Mouse (Mus musculus): ENCODE measurements around the gene Rin1. TPM values are rescaled to one million over a fixed set of nuclear protein-coding genes. Genes with fewer than 3 reads are reported as not detected.
A peak's percentile ranks its signal among the peaks of the same experiment; 100 is the strongest.
"Not testable (repeated sequence)": the region's sequence is repeated elsewhere in the genome, so short reads cannot be mapped to it uniquely, and the experiment has no call there.

The Rin1 gene
- 0.99 and 1.2 TPM in 2 replicates for polyA plus RNA-seq (2014; fragmentation: Nextera tagmentation; extraction: Ambion mirVana)

- Histone ChIP-seq H3K9me3 (replicated peaks; ENCODE audit: control insufficient read depth, low read length) (no peaks in the 10 kb centered on the region), H3K4me3 (ENCODE audit: low read depth, low read length) (peak within 1 kb of the TSS; percentile 7; the same call in 1 of the 2 replicates), H3K4me2 (ENCODE audit: low read depth, low read length) (peak within 1 kb of the TSS; percentile 26), H3K9ac (replicated peaks; ENCODE audit: low read length) (peak within 1 kb of the TSS; percentile 22; the same call in 1 of the 2 replicates), H3K27ac (replicated peaks; ENCODE audit: low read depth, low read length) (no peak within 1 kb of the TSS), H3K27me3 (ENCODE audit: control insufficient read depth, insufficient read depth, low read length) (peaks cover 23% of the 10 kb centered on the region), H3K4me1 (ENCODE audit: control insufficient read depth, insufficient read depth, low read length) (peaks cover 3% of the 10 kb centered on the region), H3K36me3 (replicated peaks; ENCODE audit: control insufficient read depth, insufficient read depth, low read depth, low read length) (peaks cover 2% of the 10 kb centered on the region)
- DNase-seq (ENCODE audit: low spot score): peak; percentile 71
- 16% methylated on average over 13 of the region's 14 CpGs for WGBS
- ATAC-seq (replicated peaks; ENCODE audit: insufficient number of reproducible peaks, low FRiP score, low TSS enrichment, low read depth): 0 out of 2 replicates have a peak, but pooled peaks have one; percentile 16
Measured at GRCm38 (mm10) chr19:5050047-5050905, at the start of gene Rin1. Rin1 (plus strand) TSS chr19:5050481.

- H3K9ac ChIP-seq (replicated peaks; ENCODE audit: low read length): peak overlapping the region; percentile 26; the same call in 1 of the 2 replicates
- under 1% methylated on average over 39 of the region's 39 CpGs for WGBS
- 0 out of 2 replicates have a peak, but pooled peaks cover 2% of the 10 kb centered on the region for H3K4me1 ChIP-seq (ENCODE audit: control insufficient read depth, insufficient read depth, low read length)
- no peak overlapping the region for H3K27ac ChIP-seq (replicated peaks; ENCODE audit: low read depth, low read length)
- peak; percentile 91 for ATAC-seq (replicated peaks; ENCODE audit: insufficient number of reproducible peaks, low FRiP score, low TSS enrichment, low read depth)
- H3K36me3 ChIP-seq (replicated peaks; ENCODE audit: control insufficient read depth, insufficient read depth, low read depth, low read length): no peaks in the 10 kb centered on the region
- peak; percentile 92 for DNase-seq (ENCODE audit: low spot score)
- H3K9me3 ChIP-seq (replicated peaks; ENCODE audit: control insufficient read depth, low read length): no peaks in the 10 kb centered on the region
- H3K4me2 ChIP-seq (ENCODE audit: low read depth, low read length): peak overlapping the region; percentile 35
- H3K27me3 ChIP-seq (ENCODE audit: control insufficient read depth, insufficient read depth, low read length): no peaks in the 10 kb centered on the region
- H3K4me3 ChIP-seq (ENCODE audit: low read depth, low read length): peak overlapping the region; percentile 19; the same call in 1 of the 2 replicates
Measured at GRCm38 (mm10) chr19:5001666-5002406, 48.4 kb upstream of the Rin1 start.

GRCm38 (mm10) chr19:5003644-5004043 is 46.6 kb upstream of the Rin1 start:
- not testable (repeated sequence) for H3K27ac ChIP-seq (replicated peaks; ENCODE audit: low read depth, low read length); DNase-seq (ENCODE audit: low spot score); H3K4me2 ChIP-seq (ENCODE audit: low read depth, low read length); H3K9ac ChIP-seq (replicated peaks; ENCODE audit: low read length); H3K4me1 ChIP-seq (ENCODE audit: control insufficient read depth, insufficient read depth, low read length); ATAC-seq (replicated peaks; ENCODE audit: insufficient number of reproducible peaks, low FRiP score, low TSS enrichment, low read depth); H3K36me3 ChIP-seq (replicated peaks; ENCODE audit: control insufficient read depth, insufficient read depth, low read depth, low read length); H3K9me3 ChIP-seq (replicated peaks; ENCODE audit: control insufficient read depth, low read length); H3K4me3 ChIP-seq (ENCODE audit: low read depth, low read length); H3K27me3 ChIP-seq (ENCODE audit: control insufficient read depth, insufficient read depth, low read length)
- 61% methylated on average over 2 of the region's 2 CpGs for WGBS

GRCm38 (mm10) chr19:5004925-5005324 is 45.4 kb upstream of the Rin1 start:
- 70% methylated on average over 4 of the region's 4 CpGs for WGBS
- Histone ChIP-seq H3K36me3 (replicated peaks; ENCODE audit: control insufficient read depth, insufficient read depth, low read depth, low read length) (no peaks in the 10 kb centered on the region), H3K27ac (replicated peaks; ENCODE audit: low read depth, low read length) (no peak overlapping the region), H3K9me3 (replicated peaks; ENCODE audit: control insufficient read depth, low read length) (no peaks in the 10 kb centered on the region), H3K4me2 (ENCODE audit: low read depth, low read length) (no peak overlapping the region), H3K27me3 (ENCODE audit: control insufficient read depth, insufficient read depth, low read length) (no peaks in the 10 kb centered on the region), H3K4me1 (ENCODE audit: control insufficient read depth, insufficient read depth, low read length) (0 out of 2 replicates have a peak, but pooled peaks cover 2% of the 10 kb centered on the region), H3K4me3 (ENCODE audit: low read depth, low read length) (no peak overlapping the region), H3K9ac (replicated peaks; ENCODE audit: low read length) (no peak overlapping the region)
- ATAC-seq (replicated peaks; ENCODE audit: insufficient number of reproducible peaks, low FRiP score, low TSS enrichment, low read depth) (no peak), DNase-seq (ENCODE audit: low spot score) (no peak)

GRCm38 (mm10) chr19:5013138-5013537 is 37.1 kb upstream of the Rin1 start:
- Histone ChIP-seq H3K9ac (replicated peaks; ENCODE audit: low read length) (no peak overlapping the region), H3K4me2 (ENCODE audit: low read depth, low read length) (no peak overlapping the region), H3K4me3 (ENCODE audit: low read depth, low read length) (no peak overlapping the region), H3K27me3 (ENCODE audit: control insufficient read depth, insufficient read depth, low read length) (no peaks in the 10 kb centered on the region), H3K4me1 (ENCODE audit: control insufficient read depth, insufficient read depth, low read length) (no peaks in the 10 kb centered on the region), H3K36me3 (replicated peaks; ENCODE audit: control insufficient read depth, insufficient read depth, low read depth, low read length) (no peaks in the 10 kb centered on the region), H3K27ac (replicated peaks; ENCODE audit: low read depth, low read length) (no peak overlapping the region), H3K9me3 (replicated peaks; ENCODE audit: control insufficient read depth, low read length) (no peaks in the 10 kb centered on the region)
- ATAC-seq (replicated peaks; ENCODE audit: insufficient number of reproducible peaks, low FRiP score, low TSS enrichment, low read depth): no peak
- 70% methylated on average over 8 of the region's 8 CpGs for WGBS
- no peak for DNase-seq (ENCODE audit: low spot score)

- Histone ChIP-seq H3K4me3 (ENCODE audit: low read depth, low read length) (no peak overlapping the region), H3K9me3 (replicated peaks; ENCODE audit: control insufficient read depth, low read length) (no peaks in the 10 kb centered on the region), H3K4me2 (ENCODE audit: low read depth, low read length) (no peak overlapping the region), H3K27ac (replicated peaks; ENCODE audit: low read depth, low read length) (no peak overlapping the region), H3K4me1 (ENCODE audit: control insufficient read depth, insufficient read depth, low read length) (no peaks in the 10 kb centered on the region), H3K9ac (replicated peaks; ENCODE audit: low read length) (no peak overlapping the region), H3K27me3 (ENCODE audit: control insufficient read depth, insufficient read depth, low read length) (no peaks in the 10 kb centered on the region), H3K36me3 (replicated peaks; ENCODE audit: control insufficient read depth, insufficient read depth, low read depth, low read length) (no peaks in the 10 kb centered on the region)
- WGBS: 17% methylated on average over 8 of the region's 8 CpGs
- no peak for ATAC-seq (replicated peaks; ENCODE audit: insufficient number of reproducible peaks, low FRiP score, low TSS enrichment, low read depth)
- DNase-seq (ENCODE audit: low spot score): peak; percentile 70
Measured at GRCm38 (mm10) chr19:5014961-5015398, 35.3 kb upstream of the Rin1 start.

- H3K4me2 ChIP-seq (ENCODE audit: low read depth, low read length): no peak overlapping the region
- 37% methylated on average over 10 of the region's 10 CpGs for WGBS
- H3K36me3 ChIP-seq (replicated peaks; ENCODE audit: control insufficient read depth, insufficient read depth, low read depth, low read length): no peaks in the 10 kb centered on the region
- ATAC-seq (replicated peaks; ENCODE audit: insufficient number of reproducible peaks, low FRiP score, low TSS enrichment, low read depth): no peak
- H3K9me3 ChIP-seq (replicated peaks; ENCODE audit: control insufficient read depth, low read length): no peaks in the 10 kb centered on the region
- H3K27ac ChIP-seq (replicated peaks; ENCODE audit: low read depth, low read length): no peak overlapping the region
- H3K9ac ChIP-seq (replicated peaks; ENCODE audit: low read length): no peak overlapping the region
- DNase-seq (ENCODE audit: low spot score): peak; percentile 38
- no peak overlapping the region for H3K4me3 ChIP-seq (ENCODE audit: low read depth, low read length)
- no peaks in the 10 kb centered on the region for H3K4me1 ChIP-seq (ENCODE audit: control insufficient read depth, insufficient read depth, low read length)
- no peaks in the 10 kb centered on the region for H3K27me3 ChIP-seq (ENCODE audit: control insufficient read depth, insufficient read depth, low read length)
Measured at GRCm38 (mm10) chr19:5016221-5016742, 34.0 kb upstream of the Rin1 start.

Measured in embryonic facial prominence, embryonic 11.5 days (tissue).